Mouse (Mus musculus) neural tube, embryonic 14.5 days (tissue): ENCODE data around the gene Pfn3. TPM values are rescaled to one million over a fixed set of nuclear protein-coding genes. Genes with fewer than 3 reads are reported as not detected.

Experiments
- ATAC-seq: fragments of 200-750 bp; cut with Nextera tagmentation; 2 replicates; pipeline ENCODE4 v1.8.0; 2017; ENCODE audit warnings: low read depth, mild to moderate bottlenecking, moderate TSS enrichment, moderate library complexity
- H3K27ac ChIP-seq: fragments of 300-500 bp; sonication (generic); 2 replicates; pipeline ENCODE4 v1.5.1; 2014; ENCODE audit warnings: low read depth, mild to moderate bottlenecking, control low read depth, low read length, moderate library complexity, mixed read lengths
- H3K27me3 ChIP-seq: fragments of 300-500 bp; sonication (generic); 2 replicates; pipeline ENCODE4 v1.6.1; 2014; ENCODE audit warnings: low read length; ENCODE audit not compliant: control insufficient read depth, insufficient read depth
- H3K36me3 ChIP-seq: fragments of 300-500 bp; sonication (generic); 2 replicates; pipeline ENCODE4 v1.6.1; 2014; ENCODE audit warnings: low read length, mixed read lengths; ENCODE audit not compliant: control insufficient read depth, insufficient read depth
- H3K4me1 ChIP-seq: fragments of 300-500 bp; sonication (generic); 2 replicates; pipeline ENCODE4 v1.6.1; 2014; ENCODE audit warnings: low read length; ENCODE audit not compliant: control insufficient read depth, insufficient read depth
- H3K4me2 ChIP-seq: fragments of 300-500 bp; sonication (generic); 2 replicates; pipeline ENCODE4 v1.6.1; 2014; ENCODE audit warnings: mild to moderate bottlenecking, low read depth, low read length, control low read depth
- H3K4me3 ChIP-seq: fragments of 300-500 bp; sonication (generic); 2 replicates; pipeline ENCODE4 v1.5.1; 2014; ENCODE audit warnings: low read depth, low read length, control low read depth, mixed read lengths
- H3K9ac ChIP-seq: fragments of 300-500 bp; sonication (generic); replicated peaks from 2 replicates; pipeline ENCODE4 v1.6.1; 2014; ENCODE audit warnings: low read depth, mild to moderate bottlenecking, control low read depth, low read length, mixed read lengths
- H3K9me3 ChIP-seq: fragments of 300-500 bp; sonication (generic); 2 replicates; pipeline ENCODE4 v1.6.1; 2016; ENCODE audit warnings: low read length; ENCODE audit not compliant: control insufficient read depth
- WGBS: fragments of 180-500 bp; shearing (Covaris S2); extraction: QIAGEN DNeasy Blood & Tissue Kit; methylation state at CpG from one replicate; pipeline ENCODE4 v1.1.7; 2014; 5-methylcytosine and 5-hydroxymethylcytosine counted together
- polyA plus RNA-seq: library from polyadenylated mRNA; unstranded; fragments of >200 nt; fragmentation: Nextera tagmentation; extraction: Ambion mirVana; gene quantifications from 2 replicates; pipeline ENCODE4 v1.2.1, GENCODE M21; 2014

Gene Pfn3
- polyA plus RNA-seq, 1 experiment from 2014 or later = 1.2 TPM

GRCm38 (mm10) chr13:55378907-55379580 lies 36.0 kb downstream of the Pfn3 start:
- H3K4me3 ChIP-seq = no peak overlapping the region
- H3K36me3 ChIP-seq = no peaks in the 10 kb centered on the region
- ATAC-seq = no peak
- 6% methylated on average over 32 of the region's 32 CpGs for WGBS
- no peaks in the 10 kb centered on the region for H3K9me3 ChIP-seq
- no peak overlapping the region for H3K4me2 ChIP-seq
- no peak overlapping the region for H3K27ac ChIP-seq
- no peak overlapping the region for H3K9ac ChIP-seq
- H3K27me3 ChIP-seq = peaks cover 24% of the 10 kb centered on the region
- H3K4me1 ChIP-seq = no peaks in the 10 kb centered on the region

- Histone ChIP-seq H3K9me3 (no peaks in the 10 kb centered on the region), H3K27ac (no peak overlapping the region), H3K27me3 (peaks cover 24% of the 10 kb centered on the region), H3K4me2 (no peak overlapping the region), H3K36me3 (no peaks in the 10 kb centered on the region), H3K4me3 (no peak overlapping the region), H3K4me1 (no peaks in the 10 kb centered on the region), H3K9ac (no peak overlapping the region)
- no peak for ATAC-seq
- 73% methylated on average over 2 of the region's 2 CpGs for WGBS
Observed at GRCm38 (mm10) chr13:55375877-55376276, 39.2 kb downstream of the Pfn3 start.

- H3K27me3 ChIP-seq = peaks cover 11% of the 10 kb centered on the region
- no peaks in the 10 kb centered on the region for H3K36me3 ChIP-seq
- H3K27ac ChIP-seq = no peak overlapping the region
- no peak for ATAC-seq
- 55% methylated on average over 6 of the region's 6 CpGs for WGBS
- H3K4me3 ChIP-seq = no peak overlapping the region
- no peaks in the 10 kb centered on the region for H3K4me1 ChIP-seq
- H3K4me2 ChIP-seq = no peak overlapping the region
- no peak overlapping the region for H3K9ac ChIP-seq
- no peaks in the 10 kb centered on the region for H3K9me3 ChIP-seq
Observed at GRCm38 (mm10) chr13:55374206-55374924, 40.7 kb downstream of the Pfn3 start.

- no peaks in the 10 kb centered on the region for H3K36me3 ChIP-seq
- H3K9me3 ChIP-seq = no peaks in the 10 kb centered on the region
- H3K9ac ChIP-seq = no peak overlapping the region
- no peak for ATAC-seq
- no peaks in the 10 kb centered on the region for H3K4me1 ChIP-seq
- no peak overlapping the region for H3K4me2 ChIP-seq
- 64% methylated on average over 5 of the region's 5 CpGs for WGBS
- H3K27me3 ChIP-seq = no peaks in the 10 kb centered on the region
- H3K27ac ChIP-seq = no peak overlapping the region
- no peak overlapping the region for H3K4me3 ChIP-seq
Observed at GRCm38 (mm10) chr13:55371740-55372139, 43.3 kb downstream of the Pfn3 start.

- no peak overlapping the region for H3K4me3 ChIP-seq
Observed at GRCm38 (mm10) chr13:55371007-55371681, 43.9 kb downstream of the Pfn3 start.

GRCm38 (mm10) chr13:55370234-55370633 lies 44.8 kb downstream of the Pfn3 start:
- 72% methylated on average over 3 of the region's 3 CpGs for WGBS
- Histone ChIP-seq H3K4me2 (no peak overlapping the region), H3K27ac (no peak overlapping the region), H3K27me3 (no peaks in the 10 kb centered on the region), H3K4me1 (no peaks in the 10 kb centered on the region), H3K36me3 (no peaks in the 10 kb centered on the region), H3K4me3 (no peak overlapping the region), H3K9me3 (no peaks in the 10 kb centered on the region), H3K9ac (no peak overlapping the region)
- ATAC-seq = no peak

More at GRCm38 (mm10) chr13:55371007-55371681, 43.9 kb downstream of the Pfn3 start:
- Histone ChIP-seq H3K4me2 (no peak overlapping the region), H3K36me3 (no peaks in the 10 kb centered on the region), H3K9me3 (no peaks in the 10 kb centered on the region), H3K4me1 (no peaks in the 10 kb centered on the region), H3K27me3 (no peaks in the 10 kb centered on the region), H3K9ac (no peak overlapping the region), H3K27ac (no peak overlapping the region)
- ATAC-seq = no peak
- WGBS = 76% methylated on average over 8 of the region's 8 CpGs

GRCm38 (mm10) chr13:55369531-55370114 lies 45.4 kb downstream of the Pfn3 start, which contains the start of gene Rgs14:
Gene Rgs14, plus strand, starts transcription at chr13:55369732.
- Histone ChIP-seq H3K9me3 (no peaks in the 10 kb centered on the region), H3K4me3 (no peak within 1 kb of the TSS), H3K4me2 (no peak within 1 kb of the TSS), H3K9ac (no peak within 1 kb of the TSS), H3K4me1 (no peaks in the 10 kb centered on the region), H3K27ac (no peak within 1 kb of the TSS), H3K36me3 (no peaks in the 10 kb centered on the region), H3K27me3 (no peaks in the 10 kb centered on the region)
- 63% methylated on average over 13 of the region's 13 CpGs for WGBS
- ATAC-seq = no peak

- 81% methylated on average over 7 of the region's 7 CpGs for WGBS
- H3K4me2 ChIP-seq = no peak overlapping the region
- H3K9me3 ChIP-seq = no peaks in the 10 kb centered on the region
- no peak overlapping the region for H3K27ac ChIP-seq
- no peaks in the 10 kb centered on the region for H3K36me3 ChIP-seq
- no peaks in the 10 kb centered on the region for H3K27me3 ChIP-seq
- no peak overlapping the region for H3K4me3 ChIP-seq
- H3K4me1 ChIP-seq = no peaks in the 10 kb centered on the region
- no peak for ATAC-seq
- no peak overlapping the region for H3K9ac ChIP-seq
Observed at GRCm38 (mm10) chr13:55368401-55368800, 46.6 kb downstream of the Pfn3 start.
